In the genomic region with DNA sequence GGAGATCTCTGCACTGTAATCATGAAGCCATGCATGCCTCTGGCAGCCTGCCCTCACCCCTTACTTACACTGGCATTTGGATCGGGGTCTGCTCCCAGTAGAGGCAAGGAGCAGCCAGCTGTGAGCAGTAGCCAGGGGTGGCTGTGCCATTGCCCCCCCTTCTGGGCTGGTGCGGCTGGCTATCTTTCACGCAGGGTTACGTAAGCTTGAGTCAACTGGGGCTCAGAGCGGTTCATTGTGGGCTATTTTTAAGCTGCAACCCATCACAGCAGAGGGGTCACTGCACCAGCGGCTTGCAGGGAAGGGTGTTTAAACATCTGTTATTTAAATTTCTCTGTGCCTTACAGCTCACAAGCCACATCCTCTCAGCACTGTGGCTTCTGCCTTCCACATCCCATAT, we compare ENCODE assay signal across 10 mouse cellular contexts. TPM values are rescaled to one million over a fixed set of nuclear protein-coding genes. Genes with fewer than 3 reads are reported as not detected.
DNase-seq lines count a peak whose midpoint lies in the region; ATAC-seq and TF ChIP-seq lines count a peak whose summit lies in the region.
"Had no signal": no experiment of that assay in that cellular context is flagged by ENCODE, and none has a peak within 500 bp of the region (broad histone marks: within the 10 kb centered on the region; RNA-seq: fewer than 3 reads in every experiment).

No protein-coding gene starts in this region.

- TF ChIP-seq CTCF in hindbrain, postnatal 0 days (IDR thresholded peaks at IDR 0.05; ENCODE audit: low read depth), result no peak
- no peak for TF ChIP-seq CTCF in liver, adult 2 months (IDR thresholded peaks at IDR 0.05; ENCODE audit: low read depth, low read length)

- H3K9ac ChIP-seq in hindbrain, postnatal 0 days (replicated peaks; ENCODE audit: low read length), result no peak overlapping the region
- H3K9ac ChIP-seq in hindbrain, embryonic 13.5 days, result no peak overlapping the region
- no peak overlapping the region; the same call in 1 of the 2 replicates for H3K9ac ChIP-seq in liver, adult 2 months (ENCODE audit: low read depth, low read length)
- 0 out of 2 replicates have a peak overlapping the region, but pooled peaks have one; percentile 16 for H3K9ac ChIP-seq in midbrain, embryonic 16.5 days (ENCODE audit: low read depth, low read length)

- no peaks in the 10 kb centered on the region for H3K9me3 ChIP-seq in hindbrain, postnatal 0 days (ENCODE audit: low read length)
- no peaks in the 10 kb centered on the region for H3K9me3 ChIP-seq in hindbrain, embryonic 13.5 days
- H3K9me3 ChIP-seq in midbrain, embryonic 16.5 days (replicated peaks; ENCODE audit: control insufficient read depth, low read length, poor library complexity, severe bottlenecking), result no peaks in the 10 kb centered on the region

- no peak overlapping the region for H3K4me3 ChIP-seq in hindbrain, postnatal 0 days (ENCODE audit: low read length)
- H3K4me3 ChIP-seq in hindbrain, embryonic 13.5 days, result no peak overlapping the region
- no peak overlapping the region for H3K4me3 ChIP-seq in liver, adult 2 months (ENCODE audit: insufficient read depth, low read depth, low read length)
- H3K4me3 ChIP-seq in midbrain, embryonic 16.5 days (ENCODE audit: low read depth, low read length), result no peak overlapping the region

- intact Hi-C loops in left cerebral cortex, postnatal 10 days (cut with DNase I), result no loop called here

- no peak for DNase-seq in hindbrain, postnatal 0 days (ENCODE audit: low spot score)
- DNase-seq in gastrocnemius, postnatal 25 days, result peak; percentile 62
- DNase-seq in liver, adult 2 months (ENCODE audit: extremely low read depth, low read depth, low spot score), result peak; percentile 8
- DNase-seq in layer of hippocampus, adult 18-20 months (ENCODE audit: low spot score in 2 of 2), result no peak
- no peak for DNase-seq in left cerebral cortex, postnatal 10 days (ENCODE audit: extremely low spot score in 1 of 2, low spot score in 2 of 2)
- no peak for DNase-seq in thymus, postnatal 25 days

- peak overlapping the region; percentile 36; the same call in 1 of the 2 replicates for H3K27ac ChIP-seq in hindbrain, postnatal 0 days
- H3K27ac ChIP-seq in hindbrain, embryonic 13.5 days, result no peak overlapping the region
- H3K27ac ChIP-seq in liver, adult 2 months (replicated peaks; ENCODE audit: insufficient read depth, low read depth, low read length), result no peak overlapping the region
- peak overlapping the region; percentile 61; the same call in 1 of the 2 replicates for H3K27ac ChIP-seq in midbrain, embryonic 16.5 days (ENCODE audit: low read length)

- peaks cover 14% of the 10 kb centered on the region; the same call in 1 of the 2 replicates for H3K4me1 ChIP-seq in hindbrain, postnatal 0 days (ENCODE audit: insufficient read depth, low read length)
- H3K4me1 ChIP-seq in hindbrain, embryonic 13.5 days (replicated peaks), result peaks cover 19% of the 10 kb centered on the region
- no peaks in the 10 kb centered on the region for H3K4me1 ChIP-seq in liver, adult 2 months (ENCODE audit: control insufficient read depth, insufficient read depth, low read length)
- H3K4me1 ChIP-seq in midbrain, embryonic 16.5 days (ENCODE audit: control insufficient read depth, insufficient read depth, low read length), result peaks cover 19% of the 10 kb centered on the region

- WGBS in hindbrain, postnatal 0 days, result 45% methylated on average over 6 of the region's 6 CpGs
- 46% methylated on average over 6 of the region's 6 CpGs for WGBS in hindbrain, embryonic 13.5 days
- 56% methylated on average over 6 of the region's 6 CpGs for WGBS in liver, adult 2 months
- 31% methylated on average over 6 of the region's 6 CpGs for WGBS in midbrain, embryonic 16.5 days

- H3K27me3 ChIP-seq in hindbrain, postnatal 0 days (ENCODE audit: insufficient read depth, low read length), result no peaks in the 10 kb centered on the region
- H3K27me3 ChIP-seq in hindbrain, embryonic 13.5 days, result no peaks in the 10 kb centered on the region
- H3K27me3 ChIP-seq in liver, adult 2 months (ENCODE audit: control insufficient read depth, insufficient read depth, low read length), result no peaks in the 10 kb centered on the region
- H3K27me3 ChIP-seq in midbrain, embryonic 16.5 days (ENCODE audit: control insufficient read depth, insufficient read depth, low read depth, low read length), result no peaks in the 10 kb centered on the region

- H3K4me2 ChIP-seq in hindbrain, postnatal 0 days (ENCODE audit: low read depth, low read length), result no peak overlapping the region
- H3K4me2 ChIP-seq in hindbrain, embryonic 13.5 days, result no peak overlapping the region
- no peak overlapping the region for H3K4me2 ChIP-seq in midbrain, embryonic 16.5 days (ENCODE audit: low read length)

- TF ChIP-seq POLR2A in liver, adult 2 months (IDR thresholded peaks at IDR 0.05; ENCODE audit: extremely low read depth, insufficient read depth, low read length), result no peak

- H3K79me2 ChIP-seq in liver, adult 2 months (ENCODE audit: control insufficient read depth, insufficient read depth, low read length), result no peaks in the 10 kb centered on the region

- no peak for ATAC-seq in hindbrain, postnatal 0 days
- no peak for ATAC-seq in hindbrain, embryonic 13.5 days (ENCODE audit: low FRiP score)
- ATAC-seq in midbrain, embryonic 16.5 days, result 0 out of 2 replicates have a peak, but pooled peaks have one; percentile 6
- ATAC-seq: hindbrain, embryonic 16.5 days had no signal

- no peaks in the 10 kb centered on the region for H3K36me3 ChIP-seq in hindbrain, postnatal 0 days (ENCODE audit: insufficient read depth, low read length)
- H3K36me3 ChIP-seq in hindbrain, embryonic 13.5 days, result no peaks in the 10 kb centered on the region
- no peaks in the 10 kb centered on the region for H3K36me3 ChIP-seq in liver, adult 2 months (ENCODE audit: control insufficient read depth, insufficient read depth, low read length)
- no peaks in the 10 kb centered on the region for H3K36me3 ChIP-seq in midbrain, embryonic 16.5 days (ENCODE audit: control insufficient read depth, insufficient read depth, low read length)

RNA-seq across cellular contexts. Expression of a gene that starts 4.3 kb away (rescaled TPM):
- not detected in 2 replicates for total RNA-seq in hindbrain, postnatal 0 days (2014; rRNA removed)
- polyA plus RNA-seq in hindbrain, postnatal 0 days (2015; fragmentation: Nextera tagmentation; extraction: Ambion mirVana), result not detected in 2 replicates
- polyA plus RNA-seq in hindbrain, embryonic 13.5 days (2015; fragmentation: Nextera tagmentation; extraction: Ambion mirVana), result not detected in 2 replicates
- not detected for total RNA-seq in gastrocnemius, postnatal 25 days (2021)
- total RNA-seq in liver, adult 2 months (2014; rRNA removed), result not detected in 2 replicates
- polyA plus RNA-seq in liver, adult 2 months (2012; rRNA removed), result not detected in 2 replicates
- not detected in 2 replicates for polyA plus RNA-seq in midbrain, embryonic 16.5 days (2015; fragmentation: Nextera tagmentation; extraction: Ambion mirVana)
- not detected for total RNA-seq in layer of hippocampus, adult 18-20 months (2021)
- total RNA-seq in left cerebral cortex, postnatal 10 days (2021), result not detected
- total RNA-seq: MEL had no signal
- polyA plus RNA-seq: hindbrain, embryonic 16.5 days had no signal

RNA-seq across cellular contexts. Expression of a gene that starts 11.5 kb away (rescaled TPM):
- 80.1 and 87.4 TPM in 2 replicates for total RNA-seq in hindbrain, postnatal 0 days (2014; rRNA removed)
- polyA plus RNA-seq in hindbrain, postnatal 0 days (2015; fragmentation: Nextera tagmentation; extraction: Ambion mirVana), result 59.1 and 61.5 TPM in 2 replicates
- polyA plus RNA-seq in hindbrain, embryonic 13.5 days (2015; fragmentation: Nextera tagmentation; extraction: Ambion mirVana), result 12.4 and 13.3 TPM in 2 replicates
- under 1 TPM; 0.18 to 0.38 TPM for total RNA-seq in gastrocnemius, postnatal 25 days (2021)
- total RNA-seq in liver, adult 2 months (2014; rRNA removed), result 0.07 TPM in 1 of 2 replicates, not detected in the other
- polyA plus RNA-seq in liver, adult 2 months (2012; rRNA removed), result not detected in 2 replicates
- polyA plus RNA-seq in midbrain, embryonic 16.5 days (2015; fragmentation: Nextera tagmentation; extraction: Ambion mirVana), result 90.2 and 121 TPM in 2 replicates
- total RNA-seq in layer of hippocampus, adult 18-20 months (2021), result 100 to 1,000 TPM; 554 to 575 TPM
- total RNA-seq in left cerebral cortex, postnatal 10 days (2021), result 100 to 1,000 TPM; 434 to 435 TPM

RNA-seq across cellular contexts. Expression of a gene that starts 17.3 kb away (rescaled TPM):
- 0.61 and 2.7 TPM in 2 replicates for total RNA-seq in hindbrain, postnatal 0 days (2014; rRNA removed)
- 0.68 and 0.69 TPM in 2 replicates for polyA plus RNA-seq in hindbrain, postnatal 0 days (2015; fragmentation: Nextera tagmentation; extraction: Ambion mirVana)
- 1.8 and 2.1 TPM in 2 replicates for polyA plus RNA-seq in hindbrain, embryonic 13.5 days (2015; fragmentation: Nextera tagmentation; extraction: Ambion mirVana)
- 1 to 10 TPM; 1.3 to 2.1 TPM for total RNA-seq in gastrocnemius, postnatal 25 days (2021)
- total RNA-seq in liver, adult 2 months (2014; rRNA removed), result 0.18 and 0.27 TPM in 2 replicates
- polyA plus RNA-seq in liver, adult 2 months (2012; rRNA removed), result 0.70 and 1.2 TPM in 2 replicates
- polyA plus RNA-seq in midbrain, embryonic 16.5 days (2015; fragmentation: Nextera tagmentation; extraction: Ambion mirVana), result 1.4 and 2.6 TPM in 2 replicates
- 1 to 10 TPM; 1.9 TPM for total RNA-seq in layer of hippocampus, adult 18-20 months (2021)
- total RNA-seq in left cerebral cortex, postnatal 10 days (2021), result 1 to 10 TPM; 1.8 to 2.4 TPM

RNA-seq across cellular contexts. Expression of a gene that starts 26.0 kb away (rescaled TPM):
- 8.4 and 23.3 TPM in 2 replicates for total RNA-seq in hindbrain, postnatal 0 days (2014; rRNA removed)
- 9.2 and 10.5 TPM in 2 replicates for polyA plus RNA-seq in hindbrain, postnatal 0 days (2015; fragmentation: Nextera tagmentation; extraction: Ambion mirVana)
- 7.7 and 9.5 TPM in 2 replicates for polyA plus RNA-seq in hindbrain, embryonic 13.5 days (2015; fragmentation: Nextera tagmentation; extraction: Ambion mirVana)
- total RNA-seq in gastrocnemius, postnatal 25 days (2021), result under 1 TPM; 0.46 to 0.88 TPM
- total RNA-seq in liver, adult 2 months (2014; rRNA removed), result 0.18 and 0.40 TPM in 2 replicates
- polyA plus RNA-seq in liver, adult 2 months (2012; rRNA removed), result 0.12 and 0.21 TPM in 2 replicates
- polyA plus RNA-seq in midbrain, embryonic 16.5 days (2015; fragmentation: Nextera tagmentation; extraction: Ambion mirVana), result 10.0 and 12.6 TPM in 2 replicates
- 10 to 100 TPM; 17.1 to 18.9 TPM for total RNA-seq in layer of hippocampus, adult 18-20 months (2021)
- 10 to 100 TPM; 16.4 to 17.7 TPM for total RNA-seq in left cerebral cortex, postnatal 10 days (2021)

RNA-seq across cellular contexts. Expression of a gene that starts 36.0 kb away (rescaled TPM):
- 21.9 and 28.2 TPM in 2 replicates for total RNA-seq in hindbrain, postnatal 0 days (2014; rRNA removed)
- polyA plus RNA-seq in hindbrain, postnatal 0 days (2015; fragmentation: Nextera tagmentation; extraction: Ambion mirVana), result 13.2 and 13.8 TPM in 2 replicates
- polyA plus RNA-seq in hindbrain, embryonic 13.5 days (2015; fragmentation: Nextera tagmentation; extraction: Ambion mirVana), result 25.2 and 25.5 TPM in 2 replicates
- 1 to 10 TPM; 8.3 to 9.6 TPM for total RNA-seq in gastrocnemius, postnatal 25 days (2021)
- 9.2 and 12.4 TPM in 2 replicates for total RNA-seq in liver, adult 2 months (2014; rRNA removed)
- polyA plus RNA-seq in liver, adult 2 months (2012; rRNA removed), result 29.2 and 29.6 TPM in 2 replicates
- 23.3 and 23.4 TPM in 2 replicates for polyA plus RNA-seq in midbrain, embryonic 16.5 days (2015; fragmentation: Nextera tagmentation; extraction: Ambion mirVana)
- total RNA-seq in layer of hippocampus, adult 18-20 months (2021), result 10 to 100 TPM; 25.9 to 27.4 TPM
- 10 to 100 TPM; 14.0 to 15.0 TPM for total RNA-seq in left cerebral cortex, postnatal 10 days (2021)

Comparison
In these comparisons a context has a peak if more than half of its experiments do, and no peak if none do; other contexts are left out.
1. H3K27ac ChIP-seq: peak in hindbrain, postnatal 0 days (single experiment) and midbrain, embryonic 16.5 days (single experiment); none in hindbrain, embryonic 13.5 days (single experiment) and liver, adult 2 months (single experiment).
2. DNase-seq: peak in gastrocnemius, postnatal 25 days (single experiment) and liver, adult 2 months (single experiment); none in hindbrain, postnatal 0 days (single experiment), layer of hippocampus, adult 18-20 months (0 of 2), left cerebral cortex, postnatal 10 days (0 of 2) and thymus, postnatal 25 days (single experiment).
3. RNA of a gene that starts 11.5 kb away (total RNA-seq): 554 to 575 TPM in layer of hippocampus, adult 18-20 months, 434 to 435 TPM in left cerebral cortex, postnatal 10 days and 80.1 to 87.4 TPM in hindbrain, postnatal 0 days; 0.18 to 0.38 TPM in gastrocnemius, postnatal 25 days and 0.07 TPM in liver, adult 2 months; every median in the first group is over 10 times any median in the second.